ENCODE assay signal across 9 mouse cellular contexts in the genomic region with DNA sequence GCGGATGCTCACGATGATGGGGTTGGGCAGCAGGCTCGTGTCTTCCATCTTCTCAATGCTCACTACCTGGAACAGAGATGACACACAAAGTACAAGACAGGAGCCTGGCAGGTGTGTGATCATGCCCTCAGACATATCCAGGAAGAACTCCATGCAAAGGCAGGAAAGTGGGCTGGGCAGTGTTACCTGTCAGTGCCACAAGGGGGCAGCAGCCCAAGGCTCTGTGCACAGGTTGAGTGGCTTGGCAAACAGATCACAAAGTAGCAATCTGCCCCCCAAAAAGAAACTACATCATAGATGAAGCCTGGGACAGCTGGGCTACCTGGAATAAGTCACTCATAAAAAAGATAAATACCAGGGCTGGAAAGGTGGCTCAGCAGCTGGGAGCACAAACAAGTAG. TPM values are rescaled to one million over a fixed set of nuclear protein-coding genes. Genes with fewer than 3 reads are reported as not detected.
DNase-seq lines count a peak whose midpoint lies in the region; ATAC-seq and TF ChIP-seq lines count a peak whose summit lies in the region.
"Had no signal": no experiment of that assay in that cellular context is flagged by ENCODE, and none has a peak within 500 bp of the region (broad histone marks: within the 10 kb centered on the region; RNA-seq: fewer than 3 reads in every experiment).

No protein-coding gene starts in this region.

- H3K4me1 ChIP-seq in liver, postnatal 0 days (ENCODE audit: insufficient read depth) = peaks cover 9% of the 10 kb centered on the region; the same call in 1 of the 2 replicates
- H3K4me1 ChIP-seq in neural tube, embryonic 14.5 days (ENCODE audit: control insufficient read depth, insufficient read depth, low read length) = no peaks in the 10 kb centered on the region
- no peaks in the 10 kb centered on the region for H3K4me1 ChIP-seq in testis, adult 2 months (ENCODE audit: control insufficient read depth, insufficient read depth, low read length)
- H3K4me1 ChIP-seq: stomach, embryonic 15.5 days had no signal

- peak; percentile 63 for DNase-seq in 416B (ENCODE audit: low read depth)
- DNase-seq in adrenal gland, postnatal 10 days = peak; percentile 89
- peak; percentile 67 for DNase-seq in embryo, embryonic 9.5 days (ENCODE audit: extremely low spot score)
- DNase-seq in heart, adult 8-10 months (ENCODE audit: low spot score) = peak; percentile 69
- peak; percentile 74 to 81 for DNase-seq in kidney, postnatal 25 days
- DNase-seq in liver, postnatal 0 days = peak; percentile 84

- H3K36me3 ChIP-seq in liver, postnatal 0 days (replicated peaks; ENCODE audit: insufficient read depth, low read length) = peaks cover 65% of the 10 kb centered on the region
- H3K36me3 ChIP-seq in neural tube, embryonic 14.5 days (ENCODE audit: control insufficient read depth, insufficient read depth, low read length) = no peaks in the 10 kb centered on the region
- H3K36me3 ChIP-seq in testis, adult 2 months (ENCODE audit: control insufficient read depth, insufficient read depth, low read length) = no peaks in the 10 kb centered on the region
- H3K36me3 ChIP-seq: stomach, embryonic 15.5 days had no signal

- no peak overlapping the region for H3K4me3 ChIP-seq in liver, postnatal 0 days (ENCODE audit: low read depth, low read length)
- no peak overlapping the region for H3K4me3 ChIP-seq in neural tube, embryonic 14.5 days (ENCODE audit: low read depth, low read length)
- H3K4me3 ChIP-seq in testis, adult 2 months (ENCODE audit: control insufficient read depth, low read depth, low read length) = no peak overlapping the region
- H3K4me3 ChIP-seq: stomach, embryonic 15.5 days had no signal

- H3K27ac ChIP-seq in liver, postnatal 0 days (ENCODE audit: low read depth) = no peak overlapping the region
- H3K27ac ChIP-seq in neural tube, embryonic 14.5 days (ENCODE audit: low read depth, low read length) = no peak overlapping the region
- no peak overlapping the region for H3K27ac ChIP-seq in testis, adult 2 months (ENCODE audit: control insufficient read depth, insufficient read depth, low read depth, low read length)
- H3K27ac ChIP-seq: stomach, embryonic 15.5 days had no signal

- TF ChIP-seq CTCF in liver, postnatal 0 days (IDR thresholded peaks at IDR 0.05; ENCODE audit: low read depth) = peak; percentile 94
- TF ChIP-seq CTCF in testis, adult 2 months (IDR thresholded peaks at IDR 0.05; ENCODE audit: control insufficient read depth, insufficient read depth, insufficient replicate concordance, low read depth, low read length) = peak; percentile 94

- peaks cover under 1% of the 10 kb centered on the region for H3K9me3 ChIP-seq in liver, postnatal 0 days (ENCODE audit: low read length)
- H3K9me3 ChIP-seq in neural tube, embryonic 14.5 days (ENCODE audit: control insufficient read depth, low read length) = no peaks in the 10 kb centered on the region
- H3K9me3 ChIP-seq: stomach, embryonic 15.5 days had no signal

- ATAC-seq in liver, postnatal 0 days = peak; percentile 40
- ATAC-seq in neural tube, embryonic 14.5 days (ENCODE audit: low read depth) = peak; percentile 54; the same call in 1 of the 2 replicates

- no peak for TF ChIP-seq EP300 in liver, postnatal 0 days (IDR thresholded peaks at IDR 0.05; ENCODE audit: low read depth)

- no peak overlapping the region for H3K4me2 ChIP-seq in liver, postnatal 0 days (ENCODE audit: low read depth, low read length)
- no peak overlapping the region for H3K4me2 ChIP-seq in neural tube, embryonic 14.5 days (ENCODE audit: low read depth, low read length)
- H3K4me2 ChIP-seq: stomach, embryonic 15.5 days had no signal

- WGBS in liver, postnatal 0 days (ENCODE audit: insufficient replicate concordance) = 79% methylated on average over 3 of the region's 3 CpGs
- 64% methylated on average over 3 of the region's 3 CpGs for WGBS in neural tube, embryonic 14.5 days

- H3K9ac ChIP-seq in liver, postnatal 0 days (replicated peaks) = no peak overlapping the region
- H3K9ac ChIP-seq in neural tube, embryonic 14.5 days (replicated peaks; ENCODE audit: low read depth, low read length) = no peak overlapping the region
- H3K9ac ChIP-seq: stomach, embryonic 15.5 days had no signal

- no peaks in the 10 kb centered on the region for H3K27me3 ChIP-seq in liver, postnatal 0 days (ENCODE audit: insufficient read depth, low read length)
- no peaks in the 10 kb centered on the region for H3K27me3 ChIP-seq in neural tube, embryonic 14.5 days (ENCODE audit: control insufficient read depth, insufficient read depth, low read length)
- no peaks in the 10 kb centered on the region for H3K27me3 ChIP-seq in testis, adult 2 months (ENCODE audit: control insufficient read depth, insufficient read depth, low read length)
- H3K27me3 ChIP-seq: stomach, embryonic 15.5 days had no signal

- TF ChIP-seq POLR2A in testis, adult 2 months (IDR thresholded peaks at IDR 0.05; ENCODE audit: control insufficient read depth, low read depth, low read length) = no peak

RNA-seq across cellular contexts. Expression of a gene that starts 24.5 kb away (rescaled TPM):
- 100 to 1,000 TPM; 867 to 928 TPM for total RNA-seq in adrenal gland, postnatal 10 days (2021)
- 100 to 1,000 TPM; 470 to 601 (median 547) TPM for total RNA-seq in heart, adult 8-10 months (2022)
- 306 and 334 TPM in 2 replicates for polyA plus RNA-seq in liver, postnatal 0 days (2015; fragmentation: Nextera tagmentation; extraction: Ambion mirVana)
- polyA plus RNA-seq in neural tube, embryonic 14.5 days (2014; fragmentation: Nextera tagmentation; extraction: Ambion mirVana) = 385 TPM in 2 replicates
- polyA plus RNA-seq in testis, adult 2 months (2012; rRNA removed) = 252 and 253 TPM in 2 replicates
